Mouse (Mus musculus) stomach, embryonic 14.5 days (tissue): ENCODE data around the gene Dnm3. TPM values are rescaled to one million over a fixed set of nuclear protein-coding genes. Genes with fewer than 3 reads are reported as not detected.

Source experiments
- ATAC-seq: fragments of 200-750 bp; cut with Nextera tagmentation; 2 replicates; pipeline ENCODE4 v1.8.0; 2017; ENCODE audit warnings: low read depth, moderate TSS enrichment; ENCODE audit not compliant: insufficient number of reproducible peaks, insufficient read depth, low FRiP score
- H3K27ac ChIP-seq: fragments of 300-500 bp; sonication (generic); 2 replicates; pipeline ENCODE4 v1.5.1; 2014; ENCODE audit warnings: mild to moderate bottlenecking, low read length, moderate library complexity, mixed read lengths
- H3K27me3 ChIP-seq: fragments of 300-500 bp; sonication (generic); 2 replicates; pipeline ENCODE4 v1.6.1; 2014; ENCODE audit warnings: low read length, control low read depth, mixed read lengths; ENCODE audit not compliant: control insufficient read depth, insufficient read depth
- H3K36me3 ChIP-seq: fragments of 300-500 bp; sonication (generic); 2 replicates; pipeline ENCODE4 v1.6.1; 2014; ENCODE audit warnings: mild to moderate bottlenecking, control low read depth, low read length, moderate library complexity, mixed read lengths; ENCODE audit not compliant: control insufficient read depth, insufficient read depth
- H3K4me1 ChIP-seq: fragments of 300-500 bp; sonication (generic); 2 replicates; pipeline ENCODE4 v1.6.1; 2014; ENCODE audit warnings: low read length, control low read depth, mixed read lengths; ENCODE audit not compliant: control insufficient read depth, insufficient read depth
- H3K4me2 ChIP-seq: fragments of 300-500 bp; sonication (generic); replicated peaks from 2 replicates; pipeline ENCODE4 v1.6.1; 2014; ENCODE audit warnings: low read depth, low read length, control low read depth
- H3K4me3 ChIP-seq: fragments of 300-500 bp; sonication (generic); 2 replicates; pipeline ENCODE4 v1.5.1; 2014; ENCODE audit warnings: low read depth, low read length, control low read depth
- H3K9ac ChIP-seq: fragments of 300-500 bp; sonication (generic); replicated peaks from 2 replicates; pipeline ENCODE4 v1.6.1; 2014; ENCODE audit warnings: low read depth, mild to moderate bottlenecking, control low read depth, low read length, moderate library complexity, mixed read lengths
- H3K9me3 ChIP-seq: fragments of 300-500 bp; sonication (generic); 2 replicates; pipeline ENCODE4 v1.6.1; 2016; ENCODE audit warnings: low read depth, low read length, control low read depth; ENCODE audit not compliant: control insufficient read depth
- WGBS: fragments of 180-500 bp; shearing (Covaris S2); extraction: QIAGEN DNeasy Blood & Tissue Kit; methylation state at CpG from one replicate; pipeline ENCODE4 v1.1.7; 2014; 5-methylcytosine and 5-hydroxymethylcytosine counted together
- polyA plus RNA-seq: library from polyadenylated mRNA; unstranded; fragments of >200 nt; fragmentation: Nextera tagmentation; extraction: Ambion mirVana; gene quantifications from 2 replicates; pipeline ENCODE4 v1.2.1, GENCODE M21; 2014

Gene Dnm3
- polyA plus RNA-seq, 1 experiment from 2014 or later = 8.6 TPM

- H3K27ac ChIP-seq = no peak overlapping the region
- H3K9me3 ChIP-seq = no peaks in the 10 kb centered on the region
- no peaks in the 10 kb centered on the region for H3K36me3 ChIP-seq
- no peaks in the 10 kb centered on the region for H3K27me3 ChIP-seq
- no peak overlapping the region for H3K4me3 ChIP-seq
- no peak overlapping the region for H3K9ac ChIP-seq
- no peak overlapping the region for H3K4me2 ChIP-seq
- whole genome bisulfite sequencing = 52% methylated on average over 6 of the region's 6 CpGs
- no peak for ATAC-seq
- H3K4me1 ChIP-seq = peaks cover 18% of the 10 kb centered on the region; the same call in 1 of the 2 replicates
Observed at GRCm38 (mm10) chr1:162200446-162200845, 277.4 kb downstream of the Dnm3 start.

GRCm38 (mm10) chr1:162196812-162197680 is 280.8 kb downstream of the Dnm3 start:
- H3K9me3 ChIP-seq = no peaks in the 10 kb centered on the region
- H3K9ac ChIP-seq = no peak overlapping the region
- H3K4me3 ChIP-seq = no peak overlapping the region
- no peaks in the 10 kb centered on the region for H3K27me3 ChIP-seq
- H3K4me2 ChIP-seq = no peak overlapping the region
- no peak overlapping the region for H3K27ac ChIP-seq
- ATAC-seq = no peak
- no peaks in the 10 kb centered on the region for H3K36me3 ChIP-seq
- H3K4me1 ChIP-seq = peaks cover 3% of the 10 kb centered on the region; the same call in 1 of the 2 replicates
- 73% methylated on average over 9 of the region's 9 CpGs for WGBS

GRCm38 (mm10) chr1:162188744-162189143 is 289.1 kb downstream of the Dnm3 start:
- WGBS = 85% methylated on average over 4 of the region's 4 CpGs
- ATAC-seq = no peak

GRCm38 (mm10) chr1:162187352-162188120 is 290.3 kb downstream of the Dnm3 start:
- no peak overlapping the region for H3K9ac ChIP-seq
- ATAC-seq = peak; percentile 51; the same call in 1 of the 2 replicates
- no peak overlapping the region for H3K4me3 ChIP-seq
- no peaks in the 10 kb centered on the region for H3K9me3 ChIP-seq
- WGBS = 37% methylated on average over 8 of the region's 8 CpGs
- H3K4me2 ChIP-seq = peak overlapping the region; percentile 26; the same call in 1 of the 2 replicates
- H3K27ac ChIP-seq = peak overlapping the region; percentile 98
- no peaks in the 10 kb centered on the region for H3K27me3 ChIP-seq
- H3K36me3 ChIP-seq = no peaks in the 10 kb centered on the region
- H3K4me1 ChIP-seq = peaks cover 38% of the 10 kb centered on the region

More at GRCm38 (mm10) chr1:162188744-162189143, 289.1 kb downstream of the Dnm3 start:
- Histone ChIP-seq H3K36me3 (no peaks in the 10 kb centered on the region), H3K9ac (no peak overlapping the region), H3K4me1 (peaks cover 35% of the 10 kb centered on the region), H3K27me3 (no peaks in the 10 kb centered on the region), H3K4me2 (no peak overlapping the region), H3K9me3 (no peaks in the 10 kb centered on the region), H3K27ac (peak overlapping the region; percentile 98; the same call in 1 of the 2 replicates), H3K4me3 (no peak overlapping the region)

GRCm38 (mm10) chr1:162186470-162187351 is 291.1 kb downstream of the Dnm3 start:
- H3K9me3 ChIP-seq = no peaks in the 10 kb centered on the region
- H3K36me3 ChIP-seq = no peaks in the 10 kb centered on the region
- H3K4me3 ChIP-seq = no peak overlapping the region
- peak overlapping the region; percentile 98 for H3K27ac ChIP-seq
- peak; percentile 79 for ATAC-seq
- 25% methylated on average over 7 of the region's 7 CpGs for WGBS
- H3K4me1 ChIP-seq = peaks cover 38% of the 10 kb centered on the region
- H3K4me2 ChIP-seq = peak overlapping the region; percentile 26
- H3K27me3 ChIP-seq = no peaks in the 10 kb centered on the region
- H3K9ac ChIP-seq = no peak overlapping the region

- Histone ChIP-seq H3K9ac (no peak overlapping the region), H3K27me3 (no peaks in the 10 kb centered on the region), H3K36me3 (no peaks in the 10 kb centered on the region), H3K4me3 (no peak overlapping the region), H3K27ac (peak overlapping the region; percentile 85), H3K4me1 (peaks cover 50% of the 10 kb centered on the region), H3K4me2 (no peak overlapping the region), H3K9me3 (no peaks in the 10 kb centered on the region)
- WGBS = 41% methylated on average over 14 of the region's 14 CpGs
- 0 out of 2 replicates have a peak, but pooled peaks have one; percentile 36 for ATAC-seq
Observed at GRCm38 (mm10) chr1:162184003-162184748, 293.7 kb downstream of the Dnm3 start.

- Histone ChIP-seq H3K4me3 (no peak overlapping the region), H3K4me1 (peaks cover 49% of the 10 kb centered on the region), H3K27ac (peak overlapping the region; percentile 85; the same call in 1 of the 2 replicates), H3K4me2 (no peak overlapping the region), H3K36me3 (no peaks in the 10 kb centered on the region), H3K9me3 (no peaks in the 10 kb centered on the region), H3K27me3 (no peaks in the 10 kb centered on the region), H3K9ac (no peak overlapping the region)
- WGBS = 70% methylated on average over 3 of the region's 3 CpGs
- no peak for ATAC-seq
Observed at GRCm38 (mm10) chr1:162183438-162183837, 294.4 kb downstream of the Dnm3 start.
